Mouse (Mus musculus) cerebellum, adult 9-11 months (tissue): ENCODE data around the gene Arid5b.

Experiments used
- DNase-seq: peaks from one replicate; pipeline ENCODE4 v3.0.0; 2022

Arid5b gene

GRCm38 (mm10) chr10:68159759-68160158 lies 118.8 kb downstream of the Arid5b start:
- no peak for DNase-seq

- DNase-seq = no peak
Observed at GRCm38 (mm10) chr10:68158555-68158954, 120.0 kb downstream of the Arid5b start.

GRCm38 (mm10) chr10:68157511-68157910 lies 121.0 kb downstream of the Arid5b start:
- no peak for DNase-seq

GRCm38 (mm10) chr10:68156646-68157245 lies 121.8 kb downstream of the Arid5b start:
- no peak for DNase-seq

- DNase-seq = no peak
Observed at GRCm38 (mm10) chr10:68156159-68156558, 122.4 kb downstream of the Arid5b start.

GRCm38 (mm10) chr10:68155431-68156119 lies 123.0 kb downstream of the Arid5b start:
- DNase-seq = no peak

- DNase-seq = no peak
Observed at GRCm38 (mm10) chr10:68154046-68154765, 124.3 kb downstream of the Arid5b start.

- no peak for DNase-seq
Observed at GRCm38 (mm10) chr10:68153344-68154045, 125.0 kb downstream of the Arid5b start.

GRCm38 (mm10) chr10:68148495-68148894 lies 130.0 kb downstream of the Arid5b start:
- DNase-seq = no peak

- no peak for DNase-seq
Observed at GRCm38 (mm10) chr10:68147730-68148129, 130.8 kb downstream of the Arid5b start.

- peak; percentile 60 for DNase-seq
Observed at GRCm38 (mm10) chr10:68146842-68147241, 131.7 kb downstream of the Arid5b start.

GRCm38 (mm10) chr10:68145286-68145950 lies 133.1 kb downstream of the Arid5b start:
- no peak for DNase-seq

- DNase-seq = no peak
Observed at GRCm38 (mm10) chr10:68142501-68142900, 136.0 kb downstream of the Arid5b start.

- DNase-seq = no peak
Observed at GRCm38 (mm10) chr10:68141567-68141966, 137.0 kb downstream of the Arid5b start.

GRCm38 (mm10) chr10:68140871-68141270 lies 137.7 kb downstream of the Arid5b start:
- no peak for DNase-seq

- no peak for DNase-seq
Observed at GRCm38 (mm10) chr10:68140306-68140705, 138.2 kb downstream of the Arid5b start.

- DNase-seq = no peak
Observed at GRCm38 (mm10) chr10:68138123-68138522, 140.4 kb downstream of the Arid5b start.

- DNase-seq = no peak
Observed at GRCm38 (mm10) chr10:68137151-68137833, 141.2 kb downstream of the Arid5b start.

GRCm38 (mm10) chr10:68136480-68137083 lies 142.0 kb downstream of the Arid5b start:
- peak; percentile 58 for DNase-seq

- DNase-seq = no peak
Observed at GRCm38 (mm10) chr10:68136051-68136450, 142.5 kb downstream of the Arid5b start.

GRCm38 (mm10) chr10:68135416-68135815 lies 143.1 kb downstream of the Arid5b start:
- no peak for DNase-seq

GRCm38 (mm10) chr10:68134549-68134948 lies 144.0 kb downstream of the Arid5b start:
- DNase-seq = no peak
